Mouse (Mus musculus) testis, adult 2 months (tissue): ENCODE measurements around the gene Olfr435. TPM values are rescaled to one million over a fixed set of nuclear protein-coding genes. Genes with fewer than 3 reads are reported as not detected.

Experiments
- H3K27ac ChIP-seq: fragments of 200-500 bp; 2 replicates; pipeline ENCODE4 v1.5.1; 2012; ENCODE audit warnings: low read depth, low read length; ENCODE audit not compliant: control insufficient read depth, insufficient read depth
- H3K27me3 ChIP-seq: fragments of 200-500 bp; 2 replicates; pipeline ENCODE4 v1.6.1; 2012; ENCODE audit warnings: mild to moderate bottlenecking, low read length, moderate library complexity; ENCODE audit not compliant: control insufficient read depth, insufficient read depth
- H3K36me3 ChIP-seq: fragments of 200-500 bp; 2 replicates; pipeline ENCODE4 v1.6.1; 2012; ENCODE audit warnings: mild to moderate bottlenecking, low read length; ENCODE audit not compliant: control insufficient read depth, insufficient read depth
- H3K4me1 ChIP-seq: fragments of 200-500 bp; 2 replicates; pipeline ENCODE4 v1.6.1; 2012; ENCODE audit warnings: low read length; ENCODE audit not compliant: control insufficient read depth, insufficient read depth
- H3K4me3 ChIP-seq: fragments of 200-500 bp; 2 replicates; pipeline ENCODE4 v1.5.1; 2012; ENCODE audit warnings: low read depth, mild to moderate bottlenecking, low read length, moderate library complexity, mixed read lengths; ENCODE audit not compliant: control insufficient read depth
- CTCF ChIP-seq: fragments of 200-500 bp; IDR thresholded peaks from 2 replicates; pipeline ENCODE4 v1.5.1; 2012; ENCODE audit warnings: low read depth, mild to moderate bottlenecking, inconsistent platforms, low read length, moderate library complexity; ENCODE audit not compliant: control insufficient read depth, insufficient read depth, insufficient replicate concordance
- POLR2A ChIP-seq: fragments of 200-500 bp; IDR thresholded peaks from 2 replicates; pipeline ENCODE4 v1.6.1; 2012; ENCODE audit warnings: low read depth, mild to moderate bottlenecking, inconsistent platforms, low read length, moderate library complexity; ENCODE audit not compliant: control insufficient read depth
- polyA plus RNA-seq: library from polyadenylated mRNA; depleted of rRNA; stranded (reverse); fragments of >200 nt; gene quantifications from 2 replicates; pipeline ENCODE4 v1.2.3, GENCODE M21; 2012; rRNA removed

The Olfr435 gene
- not detected in 2 replicates for polyA plus RNA-seq

DNA sequence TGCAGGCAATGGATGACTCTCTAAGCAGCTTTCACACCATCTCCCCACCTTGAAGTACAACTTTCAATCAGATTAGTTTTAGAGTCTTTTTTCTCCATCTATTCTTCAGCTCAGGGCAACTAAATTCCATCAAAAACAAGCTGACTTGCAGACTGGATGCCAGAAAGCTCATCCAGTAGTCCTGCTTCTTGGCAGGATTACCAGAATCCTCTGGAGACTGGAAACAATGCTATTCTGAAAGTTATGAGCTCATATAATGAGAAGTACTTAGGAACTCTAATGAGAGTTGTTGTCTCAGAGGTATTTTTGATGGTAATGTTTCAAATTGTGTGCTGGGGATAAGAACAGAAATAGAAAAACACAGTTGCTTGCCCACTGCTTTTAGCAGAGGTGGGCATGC lies at the start of gene Olfr435:
Gene Olfr435 (plus strand): TSS at position 366 of the 400 bp plus-strand sequence.
- Histone ChIP-seq H3K27me3 (no peaks in the 10 kb centered on the region), H3K27ac (no peak within 1 kb of the TSS), H3K4me3 (no peak within 1 kb of the TSS), H3K4me1 (no peaks in the 10 kb centered on the region), H3K36me3 (no peaks in the 10 kb centered on the region)
- no peak for TF ChIP-seq CTCF
- TF ChIP-seq POLR2A, result no peak

DNA sequence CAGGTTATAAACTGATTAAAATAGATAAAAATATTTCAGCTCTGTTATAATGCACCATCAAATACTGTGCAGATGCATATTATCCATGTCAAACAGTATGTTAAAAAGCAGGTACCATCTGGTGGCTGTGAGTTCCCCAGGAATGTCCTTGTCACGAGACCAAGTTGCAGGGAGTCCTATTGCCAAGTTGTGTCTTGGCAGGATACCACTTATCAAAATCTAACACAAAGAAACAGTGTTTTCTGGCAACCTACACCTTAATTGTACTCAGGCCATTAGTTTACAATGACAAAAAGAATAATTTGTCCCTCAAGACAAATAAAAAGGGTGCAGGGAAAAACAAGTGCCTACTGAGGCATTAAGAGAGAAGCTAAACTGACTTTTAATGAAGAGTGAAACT lies 37.4 kb upstream of the Olfr435 start:
- no peaks in the 10 kb centered on the region for H3K27me3 ChIP-seq
- TF ChIP-seq POLR2A (no peak), CTCF (no peak)
- H3K36me3 ChIP-seq, result no peaks in the 10 kb centered on the region
- H3K4me3 ChIP-seq, result no peak overlapping the region
- no peaks in the 10 kb centered on the region for H3K4me1 ChIP-seq
- H3K27ac ChIP-seq, result no peak overlapping the region

DNA sequence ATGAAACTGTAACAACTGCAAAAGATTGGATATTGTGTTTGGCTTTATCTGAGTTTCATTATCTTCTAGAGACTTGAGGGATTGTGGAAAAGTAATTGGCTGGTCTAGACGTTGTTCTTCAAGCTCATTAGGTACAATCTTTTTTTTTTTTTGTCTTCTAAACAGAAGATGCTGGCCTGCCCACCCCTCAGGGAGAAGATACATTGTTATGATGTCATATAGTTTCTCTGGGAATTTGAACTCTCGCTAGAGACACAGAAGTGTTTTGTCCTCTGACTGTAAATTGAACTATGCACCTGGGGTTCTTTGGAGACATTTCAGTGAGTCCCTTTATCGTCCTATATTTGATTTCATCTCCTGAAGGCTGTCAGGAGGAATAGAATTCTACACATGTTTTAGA lies 34.0 kb upstream of the Olfr435 start, which contains the start of gene Olfr437:
Gene Olfr437 (plus strand): TSS at position 301 of the 400 bp plus-strand sequence.
- H3K27ac ChIP-seq, result no peak within 1 kb of the TSS
- no peaks in the 10 kb centered on the region for H3K27me3 ChIP-seq
- TF ChIP-seq CTCF (no peak), POLR2A (no peak)
- H3K36me3 ChIP-seq, result no peaks in the 10 kb centered on the region
- H3K4me3 ChIP-seq, result no peak within 1 kb of the TSS
- H3K4me1 ChIP-seq, result no peaks in the 10 kb centered on the region

DNA sequence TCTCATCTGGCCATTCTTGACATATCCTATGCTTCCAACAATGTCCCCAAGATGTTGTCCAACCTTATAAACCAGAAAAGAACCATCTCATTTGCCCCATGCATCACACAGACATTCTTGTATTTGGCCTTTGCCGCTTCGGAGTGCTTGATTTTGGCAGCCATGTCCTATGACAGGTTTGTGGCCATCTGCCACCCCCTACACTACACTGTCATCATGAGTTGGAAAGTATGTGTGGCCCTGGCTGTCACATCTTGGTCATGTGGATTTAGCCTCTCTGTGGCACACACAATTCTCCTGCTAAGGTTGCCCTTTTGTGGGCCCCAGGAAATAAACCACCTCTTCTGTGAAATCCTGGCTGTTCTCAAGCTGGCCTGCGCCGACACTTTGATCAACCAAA lies 29.7 kb upstream of the Olfr435 start:
- no peaks in the 10 kb centered on the region for H3K36me3 ChIP-seq
- no peak overlapping the region for H3K27ac ChIP-seq
- H3K4me1 ChIP-seq, result no peaks in the 10 kb centered on the region
- no peak overlapping the region for H3K4me3 ChIP-seq
- no peaks in the 10 kb centered on the region for H3K27me3 ChIP-seq
- no peak for TF ChIP-seq POLR2A
- TF ChIP-seq CTCF, result no peak

DNA sequence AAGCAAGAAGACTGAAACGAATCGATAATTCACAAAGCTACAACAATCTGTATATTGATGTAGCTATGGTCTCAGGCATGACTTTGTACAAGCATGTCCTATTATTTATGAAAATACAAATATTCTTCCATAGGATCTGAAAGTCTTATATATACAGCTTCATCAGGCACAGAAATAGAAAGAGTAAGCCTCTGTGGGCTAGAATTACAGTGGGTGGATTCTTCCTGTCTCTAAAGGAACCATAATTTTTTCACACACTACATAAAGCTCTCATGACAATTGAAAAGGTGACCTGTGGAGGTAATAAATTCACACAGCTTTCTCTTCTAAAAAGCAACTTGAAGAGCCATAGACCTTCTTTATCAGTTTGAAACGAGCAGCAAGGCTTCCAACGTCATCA lies 25.1 kb upstream of the Olfr435 start, which contains the start of gene Olfr13:
Gene Olfr13 (plus strand): TSS at position 301 of the 400 bp plus-strand sequence.
- no peaks in the 10 kb centered on the region for H3K27me3 ChIP-seq
- no peak within 1 kb of the TSS for H3K27ac ChIP-seq
- TF ChIP-seq POLR2A, result no peak
- TF ChIP-seq CTCF, result no peak
- H3K4me1 ChIP-seq, result no peaks in the 10 kb centered on the region
- H3K36me3 ChIP-seq, result no peaks in the 10 kb centered on the region
- no peak within 1 kb of the TSS for H3K4me3 ChIP-seq

DNA sequence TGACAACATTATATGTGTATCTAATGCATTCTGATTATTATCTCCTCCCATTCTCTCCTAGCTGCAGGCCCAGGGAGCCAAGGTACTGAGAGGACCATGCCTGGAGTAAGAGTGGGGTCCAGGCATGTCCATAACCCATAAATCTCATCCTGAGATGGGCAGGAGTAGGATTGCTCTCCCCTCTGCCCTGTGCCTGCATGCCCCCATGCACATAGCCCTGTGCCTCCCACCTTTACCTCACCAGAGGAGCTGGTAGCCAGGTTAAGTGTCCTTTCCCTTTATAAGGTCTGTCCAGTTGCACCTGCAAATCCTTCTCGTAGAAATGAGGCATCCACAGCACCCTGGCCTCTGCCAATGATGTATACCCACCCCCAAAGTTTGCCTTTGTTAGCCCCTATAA lies 18.8 kb upstream of the Olfr435 start:
- no peaks in the 10 kb centered on the region for H3K4me1 ChIP-seq
- H3K27me3 ChIP-seq, result no peaks in the 10 kb centered on the region
- H3K36me3 ChIP-seq, result no peaks in the 10 kb centered on the region
- H3K27ac ChIP-seq, result no peak overlapping the region
- no peak for TF ChIP-seq CTCF
- TF ChIP-seq POLR2A, result no peak
- H3K4me3 ChIP-seq, result no peak overlapping the region

DNA sequence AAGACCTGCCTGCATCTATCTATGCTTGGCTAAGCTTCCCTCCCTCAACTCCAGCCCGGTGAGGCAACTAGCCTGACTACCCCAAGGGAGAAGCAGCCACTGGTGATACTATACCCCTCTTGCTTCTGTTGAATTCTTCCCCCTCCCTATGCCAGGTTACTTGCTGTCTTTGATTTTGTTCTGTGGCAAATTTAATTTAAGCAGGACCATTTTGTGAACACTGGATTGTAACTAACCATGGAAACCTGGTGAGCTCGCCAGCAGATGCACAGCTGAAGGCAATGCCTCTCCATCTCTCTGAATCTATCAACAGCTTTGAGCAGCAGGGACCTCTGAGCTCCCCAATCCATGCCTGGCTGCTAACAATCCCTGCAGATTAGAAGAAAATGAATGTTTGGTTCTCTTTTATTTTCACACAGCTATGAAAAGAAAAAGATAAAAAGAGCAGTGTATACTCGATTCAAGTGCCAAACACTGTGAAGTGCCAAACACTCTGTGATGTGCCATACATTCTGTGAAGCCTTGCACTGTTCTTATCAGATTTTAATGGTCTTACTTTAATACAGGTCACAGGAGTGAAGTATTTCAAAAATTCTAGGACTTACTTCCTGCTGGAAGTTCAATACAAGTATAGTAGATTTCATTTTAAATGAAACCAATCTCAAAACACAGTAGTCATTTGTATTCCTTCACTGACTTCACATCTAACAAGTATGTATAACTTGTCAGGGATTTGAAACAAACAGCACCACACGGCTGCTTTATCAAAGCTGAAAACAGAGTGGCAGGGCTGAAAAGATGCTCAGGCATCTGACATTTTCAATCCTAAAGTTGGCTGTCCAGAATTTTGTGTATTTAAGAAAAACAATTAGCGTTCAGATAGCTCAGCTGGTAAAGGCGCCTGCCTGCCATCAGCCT lies 18.1 kb upstream of the Olfr435 start:
- Histone ChIP-seq H3K27me3 (no peaks in the 10 kb centered on the region), H3K4me1 (no peaks in the 10 kb centered on the region), H3K4me3 (no peak overlapping the region), H3K36me3 (no peaks in the 10 kb centered on the region), H3K27ac (no peak overlapping the region)
- no peak for TF ChIP-seq CTCF
- TF ChIP-seq POLR2A, result no peak
